27 mouse cellular contexts compared by ENCODE assay signal in the genomic region with DNA sequence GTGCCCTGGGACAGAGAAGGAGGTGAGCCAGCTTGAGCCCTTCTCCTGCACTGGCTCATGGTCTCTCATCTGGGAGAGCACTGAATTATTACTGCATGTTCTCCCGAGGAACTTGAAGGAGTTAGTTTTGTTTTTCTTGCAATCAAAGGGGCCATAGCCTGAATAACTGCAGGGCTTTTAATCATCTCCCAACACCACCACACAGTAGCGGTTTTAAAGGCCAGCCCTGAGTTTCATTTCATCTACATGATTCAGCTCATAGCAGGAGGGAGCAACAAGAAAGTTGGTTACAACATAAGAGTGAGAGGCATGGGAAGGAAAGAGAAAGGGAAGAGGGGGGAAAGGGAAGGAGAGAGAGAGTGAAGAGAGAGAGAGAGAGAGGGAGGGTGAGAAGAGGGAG. TPM values are rescaled to one million over a fixed set of nuclear protein-coding genes. Genes with fewer than 3 reads are reported as not detected.
DNase-seq lines count a peak whose midpoint lies in the region; ATAC-seq lines count a peak whose summit lies in the region.
"Had no signal": no experiment of that assay in that cellular context is flagged by ENCODE, and none has a peak within 500 bp of the region (broad histone marks: within the 10 kb centered on the region; RNA-seq: fewer than 3 reads in every experiment).

No protein-coding gene starts in this region.

- H3K36me3 ChIP-seq in kidney, embryonic 16.5 days (ENCODE audit: insufficient read depth, low read length), result no peaks in the 10 kb centered on the region
- no peaks in the 10 kb centered on the region for H3K36me3 ChIP-seq in midbrain, embryonic 16.5 days (ENCODE audit: control insufficient read depth, insufficient read depth, low read length)
- H3K36me3 ChIP-seq: embryonic facial prominence, embryonic 10.5 days; embryonic facial prominence, embryonic 13.5 days; forebrain, embryonic 12.5 days; heart, embryonic 10.5 days; heart, embryonic 13.5 days; hindbrain, embryonic 15.5 days had no signal

- H3K4me3 ChIP-seq in kidney, embryonic 16.5 days (ENCODE audit: low read length), result no peak overlapping the region
- no peak overlapping the region for H3K4me3 ChIP-seq in midbrain, embryonic 16.5 days (ENCODE audit: low read depth, low read length)
- H3K4me3 ChIP-seq: embryonic facial prominence, embryonic 10.5 days; embryonic facial prominence, embryonic 13.5 days; forebrain, embryonic 12.5 days; heart, adult 2 months; heart, embryonic 10.5 days; heart, embryonic 13.5 days; hindbrain, embryonic 15.5 days had no signal

- DNase-seq in kidney, postnatal 4 days, result no peak
- peak; percentile 29 for DNase-seq in testis, postnatal 10 days (ENCODE audit: low spot score)
- DNase-seq in testis, postnatal 14 days (ENCODE audit: low spot score), result no peak
- DNase-seq in fibroblast of lung, adult 2 months (ENCODE audit: low read depth), result peak; percentile 63
- DNase-seq: adrenal gland, adult 8-10 months; adrenal gland, postnatal 25 days; cerebellum, adult 11-12 months; cerebellum, adult 8-10 months; cerebellum, postnatal 10 days; cerebellum, postnatal 36 days; embryo, embryonic 11 days; gastrocnemius, postnatal 10 days; gastrocnemius, postnatal 36 days; heart, adult 2 months; heart, postnatal 14 days; heart, postnatal 4 days had no signal

- H3K27me3 ChIP-seq in kidney, embryonic 16.5 days (ENCODE audit: insufficient read depth, low read length), result peaks cover 4% of the 10 kb centered on the region; the same call in 1 of the 2 replicates
- no peaks in the 10 kb centered on the region for H3K27me3 ChIP-seq in midbrain, embryonic 16.5 days (ENCODE audit: control insufficient read depth, insufficient read depth, low read depth, low read length)
- H3K27me3 ChIP-seq: embryonic facial prominence, embryonic 13.5 days; forebrain, embryonic 12.5 days; heart, embryonic 13.5 days; hindbrain, embryonic 15.5 days had no signal

- no peak overlapping the region for H3K4me2 ChIP-seq in kidney, embryonic 16.5 days (replicated peaks; ENCODE audit: low read depth, low read length)
- no peak overlapping the region for H3K4me2 ChIP-seq in midbrain, embryonic 16.5 days (ENCODE audit: low read length)
- H3K4me2 ChIP-seq: embryonic facial prominence, embryonic 13.5 days; forebrain, embryonic 12.5 days; heart, embryonic 13.5 days; hindbrain, embryonic 15.5 days had no signal

- no peaks in the 10 kb centered on the region for H3K9me3 ChIP-seq in kidney, embryonic 16.5 days (ENCODE audit: low read length)
- H3K9me3 ChIP-seq in midbrain, embryonic 16.5 days (replicated peaks; ENCODE audit: control insufficient read depth, low read length, poor library complexity, severe bottlenecking), result no peaks in the 10 kb centered on the region
- H3K9me3 ChIP-seq: embryonic facial prominence, embryonic 10.5 days; embryonic facial prominence, embryonic 13.5 days; forebrain, embryonic 12.5 days; heart, embryonic 10.5 days; heart, embryonic 13.5 days; hindbrain, embryonic 15.5 days had no signal

- peaks cover 11% of the 10 kb centered on the region; the same call in 1 of the 2 replicates for H3K4me1 ChIP-seq in kidney, embryonic 16.5 days (ENCODE audit: insufficient read depth, low read length)
- no peaks in the 10 kb centered on the region for H3K4me1 ChIP-seq in midbrain, embryonic 16.5 days (ENCODE audit: control insufficient read depth, insufficient read depth, low read length)
- H3K4me1 ChIP-seq: embryonic facial prominence, embryonic 10.5 days; embryonic facial prominence, embryonic 13.5 days; forebrain, embryonic 12.5 days; hindbrain, embryonic 15.5 days had no signal

- no peak overlapping the region for H3K9ac ChIP-seq in kidney, embryonic 16.5 days (replicated peaks; ENCODE audit: low read length)
- H3K9ac ChIP-seq in midbrain, embryonic 16.5 days (ENCODE audit: low read depth, low read length), result no peak overlapping the region
- H3K9ac ChIP-seq: embryonic facial prominence, embryonic 13.5 days; forebrain, embryonic 12.5 days; heart, embryonic 13.5 days; hindbrain, embryonic 15.5 days had no signal

- ATAC-seq in kidney, embryonic 16.5 days (ENCODE audit: low FRiP score, low TSS enrichment), result 0 out of 2 replicates have a peak, but pooled peaks have one; percentile 35
- no peak for ATAC-seq in midbrain, embryonic 16.5 days
- ATAC-seq: activated CD4-positive, CD25-positive, alpha-beta regulatory T cell, adult 4 months; CD4-positive, CD25-positive, alpha-beta regulatory T cell, adult 4 months; forebrain, embryonic 16.5 days had no signal

- WGBS in kidney, embryonic 16.5 days, result 12% methylated on average over 2 of the region's 2 CpGs
- 52% methylated on average over 2 of the region's 2 CpGs for WGBS in midbrain, embryonic 16.5 days

- no peak overlapping the region for H3K27ac ChIP-seq in kidney, embryonic 16.5 days (ENCODE audit: low read length)
- H3K27ac ChIP-seq in midbrain, embryonic 16.5 days (ENCODE audit: low read length), result no peak overlapping the region
- H3K27ac ChIP-seq: embryonic facial prominence, embryonic 10.5 days; embryonic facial prominence, embryonic 13.5 days; forebrain, embryonic 12.5 days; heart, adult 2 months; heart, embryonic 10.5 days; heart, embryonic 13.5 days; hindbrain, embryonic 15.5 days had no signal

RNA-seq across cellular contexts. Expression of gene Galnt18, which starts 31.3 kb away (rescaled TPM):
- 41.9 and 46.4 TPM in 2 replicates for polyA plus RNA-seq in kidney, embryonic 16.5 days (2015; fragmentation: Nextera tagmentation; extraction: Ambion mirVana)
- polyA plus RNA-seq in midbrain, embryonic 16.5 days (2015; fragmentation: Nextera tagmentation; extraction: Ambion mirVana), result 19.8 and 20.8 TPM in 2 replicates
- polyA plus RNA-seq: activated CD4-positive, CD25-positive, alpha-beta regulatory T cell, adult 4 months; CD4-positive, CD25-positive, alpha-beta regulatory T cell, adult 4 months had no signal

Comparison
In these comparisons a context has a peak if more than half of its experiments do, and no peak if none do; other contexts are left out.
1. DNase-seq: peak in testis, postnatal 10 days (single experiment) and fibroblast of lung, adult 2 months (single experiment); none in kidney, postnatal 4 days (0 of 2) and testis, postnatal 14 days (single experiment).